Mouse (Mus musculus) limb, embryonic 12.5 days (tissue): ENCODE data around the gene Rab4a. TPM values are rescaled to one million over a fixed set of nuclear protein-coding genes. Genes with fewer than 3 reads are reported as not detected.
"Not testable (repeated sequence)": the region's sequence is repeated elsewhere in the genome, so short reads cannot be mapped to it uniquely, and the experiment has no call there.

ENCODE experiments used
- ATAC-seq: fragments of 200-750 bp; cut with Nextera tagmentation; 2 replicates; pipeline ENCODE4 v1.8.0; 2017; ENCODE audit warnings: low read depth, moderate TSS enrichment; ENCODE audit not compliant: insufficient number of reproducible peaks, insufficient read depth, low FRiP score, low TSS enrichment
- H3K27ac ChIP-seq: fragments of 300-500 bp; sonication (generic); 2 replicates; pipeline ENCODE4 v1.5.1; 2016; ENCODE audit warnings: mild to moderate bottlenecking, moderate library complexity
- H3K27me3 ChIP-seq: fragments of 300-500 bp; sonication (generic); 2 replicates; pipeline ENCODE4 v1.6.1; 2016; ENCODE audit warnings: mild to moderate bottlenecking, moderate library complexity
- H3K36me3 ChIP-seq: fragments of 300-500 bp; sonication (generic); 2 replicates; pipeline ENCODE4 v1.6.1; 2016; ENCODE audit warnings: mild to moderate bottlenecking, moderate library complexity
- H3K4me1 ChIP-seq: fragments of 300-500 bp; sonication (generic); replicated peaks from 2 replicates; pipeline ENCODE4 v1.6.1; 2016
- H3K4me2 ChIP-seq: fragments of 300-500 bp; sonication (generic); 2 replicates; pipeline ENCODE4 v1.6.1; 2016; ENCODE audit warnings: mild to moderate bottlenecking, moderate library complexity
- H3K4me3 ChIP-seq: fragments of 300-500 bp; sonication (generic); replicated peaks from 2 replicates; pipeline ENCODE4 v1.5.1; 2016; ENCODE audit warnings: mild to moderate bottlenecking
- H3K9ac ChIP-seq: fragments of 300-500 bp; sonication (generic); replicated peaks from 2 replicates; pipeline ENCODE4 v1.6.1; 2016; ENCODE audit warnings: mild to moderate bottlenecking, moderate library complexity
- H3K9me3 ChIP-seq: fragments of 300-500 bp; sonication (generic); 2 replicates; pipeline ENCODE4 v1.6.1; 2016; ENCODE audit warnings: mild to moderate bottlenecking, moderate library complexity
- WGBS: fragments of 180-500 bp; shearing (Covaris S2); methylation state at CpG from one replicate; pipeline ENCODE4 v1.1.7; 2016; 5-methylcytosine and 5-hydroxymethylcytosine counted together
- polyA plus RNA-seq: library from polyadenylated mRNA; unstranded; fragments of >200 nt; fragmentation: Nextera tagmentation; extraction: Ambion mirVana; gene quantifications from 2 replicates; pipeline ENCODE4 v1.2.1, GENCODE M21; 2016

Gene Rab4a
- polyA plus RNA-seq, 1 experiment from 2014 or later: 56.3 TPM

DNA sequence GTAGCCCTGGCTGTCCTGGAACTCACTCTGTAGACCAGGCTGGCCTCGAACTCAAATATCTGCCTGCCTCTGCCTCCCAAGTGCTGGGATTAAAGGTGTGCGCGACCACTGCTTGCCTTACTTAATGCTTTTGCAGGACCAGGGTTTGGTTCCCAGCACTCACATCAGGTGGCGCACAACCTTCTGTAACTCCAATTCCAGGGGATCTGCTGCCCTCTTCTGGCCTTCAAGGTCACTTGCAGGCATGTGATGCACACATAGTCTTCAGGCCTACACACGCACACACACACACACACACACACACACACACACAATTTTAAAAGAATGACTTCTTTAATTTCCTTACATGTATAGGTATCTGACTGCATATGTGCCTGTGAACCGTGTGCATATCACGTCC lies 4.9 kb upstream of the Rab4a start:
- Histone ChIP-seq H3K9me3 (peaks cover 7% of the 10 kb centered on the region; the same call in 1 of the 2 replicates), H3K4me1 (peaks cover 17% of the 10 kb centered on the region), H3K4me3 (no peak overlapping the region), H3K27ac (no peak overlapping the region), H3K36me3 (no peaks in the 10 kb centered on the region), H3K9ac (no peak overlapping the region), H3K27me3 (no peaks in the 10 kb centered on the region), H3K4me2 (no peak overlapping the region)
- no peak for ATAC-seq
- 95% methylated on average over 7 of the region's 7 CpGs for WGBS

DNA sequence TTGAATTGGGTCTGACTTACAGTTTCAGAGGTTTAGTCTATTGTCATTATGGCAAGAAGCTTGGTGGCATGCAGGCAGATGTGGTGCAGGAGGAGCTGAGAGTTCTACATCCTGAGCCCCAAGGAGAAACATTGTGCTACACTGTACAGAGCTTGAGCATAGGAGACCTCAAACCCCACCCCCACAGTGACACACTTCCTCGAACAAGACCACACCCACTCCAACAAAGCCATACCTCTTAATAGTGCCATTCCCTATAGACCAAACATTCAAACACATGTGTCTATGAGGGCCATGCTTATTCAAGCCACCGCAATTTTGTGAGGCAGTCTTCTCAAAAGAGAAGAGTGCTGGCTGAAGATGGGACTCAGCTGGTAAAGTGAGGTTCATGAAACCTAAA lies 4.2 kb upstream of the Rab4a start:
- Histone ChIP-seq H3K4me3 (no peak overlapping the region), H3K27me3 (no peaks in the 10 kb centered on the region)

DNA sequence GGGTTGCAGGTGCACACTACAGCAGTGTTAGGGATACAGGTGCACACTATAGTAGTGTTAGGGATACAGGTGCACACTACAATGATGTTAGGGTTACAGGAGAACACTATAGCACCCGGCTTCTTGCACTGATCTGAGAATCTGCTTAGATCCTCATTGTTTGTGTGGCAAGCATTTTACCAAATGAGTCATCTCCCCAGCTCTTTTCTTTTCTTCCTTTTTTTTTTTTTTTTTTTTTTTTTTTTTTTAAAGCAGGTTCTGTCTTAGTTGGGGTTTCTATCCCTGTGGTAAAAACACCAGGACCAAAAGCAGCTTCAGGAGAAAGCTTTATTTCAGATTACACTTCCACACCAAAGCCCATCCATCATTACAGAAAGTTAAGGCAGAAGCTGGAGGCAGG lies 2.1 kb upstream of the Rab4a start:
- Histone ChIP-seq H3K4me1 (peaks cover 32% of the 10 kb centered on the region), H3K36me3 (no peaks in the 10 kb centered on the region), H3K27me3 (no peaks in the 10 kb centered on the region), H3K4me3 (no peak overlapping the region), H3K4me2 (no peak overlapping the region), H3K9me3 (peaks cover 7% of the 10 kb centered on the region; the same call in 1 of the 2 replicates), H3K9ac (no peak overlapping the region), H3K27ac (no peak overlapping the region)
- no peak for ATAC-seq
- WGBS: 88% methylated on average over 1 of the region's 1 CpGs

More for the DNA sequence above, 4.2 kb upstream of the Rab4a start:
- 86% methylated on average over 2 of the region's 2 CpGs for WGBS
- H3K9ac ChIP-seq: no peak overlapping the region
- no peak overlapping the region for H3K27ac ChIP-seq
- ATAC-seq: no peak
- no peaks in the 10 kb centered on the region for H3K36me3 ChIP-seq
- H3K9me3 ChIP-seq: peaks cover 7% of the 10 kb centered on the region; the same call in 1 of the 2 replicates
- H3K4me2 ChIP-seq: no peak overlapping the region
- H3K4me1 ChIP-seq: peaks cover 19% of the 10 kb centered on the region

DNA sequence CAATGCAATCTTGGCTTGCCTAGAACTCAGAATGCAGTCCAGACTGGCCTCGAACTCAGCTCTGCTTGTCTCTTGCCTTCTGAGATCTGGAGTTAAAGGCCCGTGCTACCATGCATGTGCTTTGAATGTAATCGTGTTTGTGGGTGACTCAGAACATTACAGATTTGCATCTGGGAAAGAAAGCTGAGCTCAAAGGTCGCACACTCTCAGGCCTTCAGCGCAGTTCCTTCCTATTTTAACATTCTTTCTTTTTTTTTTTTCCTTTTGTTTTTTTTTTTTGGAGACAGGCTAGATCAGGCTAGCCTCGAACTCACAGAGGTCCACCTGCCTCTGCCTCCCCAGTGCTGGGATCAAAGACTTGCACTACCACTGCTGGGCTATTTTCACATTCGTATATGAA lies 1.2 kb upstream of the Rab4a start:
- Histone ChIP-seq H3K4me1 (peaks cover 28% of the 10 kb centered on the region), H3K9ac (no peak overlapping the region), H3K4me3 (no peak overlapping the region), H3K4me2 (no peak overlapping the region), H3K9me3 (peaks cover 7% of the 10 kb centered on the region; the same call in 1 of the 2 replicates), H3K27ac (no peak overlapping the region), H3K36me3 (peaks cover 7% of the 10 kb centered on the region; the same call in 1 of the 2 replicates), H3K27me3 (no peaks in the 10 kb centered on the region)
- WGBS: 87% methylated on average over 7 of the region's 7 CpGs
- no peak for ATAC-seq

DNA sequence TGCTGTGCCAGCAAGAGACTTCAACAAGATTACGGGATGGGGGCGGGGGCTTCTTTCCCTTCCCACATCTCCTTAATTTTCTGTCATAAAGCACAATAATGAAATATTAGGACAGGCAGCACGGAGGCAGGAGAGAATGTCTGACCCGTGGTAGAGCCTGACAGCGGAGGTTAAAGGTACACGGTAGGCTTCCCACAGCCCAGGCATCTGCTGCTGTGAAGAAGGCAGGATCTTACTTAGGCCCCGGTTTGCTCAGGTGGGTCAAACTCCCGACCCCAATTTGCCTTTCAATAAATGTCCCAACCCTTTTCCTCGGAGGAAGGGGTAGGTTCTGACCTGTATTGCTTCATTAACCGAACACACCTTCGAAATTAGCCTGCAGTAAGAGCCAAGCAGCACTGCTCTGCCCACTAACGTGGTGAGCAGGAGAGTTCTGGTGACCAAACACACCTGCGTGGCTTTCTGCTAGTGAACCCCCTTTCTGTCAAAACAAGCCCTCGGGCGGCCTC lies 522 bp upstream of the Rab4a start:
- peak; percentile 13; the same call in 1 of the 2 replicates for ATAC-seq
- H3K4me1 ChIP-seq: peaks cover 24% of the 10 kb centered on the region
- no peaks in the 10 kb centered on the region for H3K27me3 ChIP-seq
- H3K9ac ChIP-seq: peak overlapping the region; percentile 76
- H3K4me3 ChIP-seq: peak overlapping the region; percentile 73
- H3K9me3 ChIP-seq: peaks cover 7% of the 10 kb centered on the region; the same call in 1 of the 2 replicates
- H3K36me3 ChIP-seq: peaks cover 11% of the 10 kb centered on the region; the same call in 1 of the 2 replicates
- peak overlapping the region; percentile 82 for H3K4me2 ChIP-seq
- peak overlapping the region; percentile 71 for H3K27ac ChIP-seq
- WGBS: 15% methylated on average over 15 of the region's 15 CpGs

DNA sequence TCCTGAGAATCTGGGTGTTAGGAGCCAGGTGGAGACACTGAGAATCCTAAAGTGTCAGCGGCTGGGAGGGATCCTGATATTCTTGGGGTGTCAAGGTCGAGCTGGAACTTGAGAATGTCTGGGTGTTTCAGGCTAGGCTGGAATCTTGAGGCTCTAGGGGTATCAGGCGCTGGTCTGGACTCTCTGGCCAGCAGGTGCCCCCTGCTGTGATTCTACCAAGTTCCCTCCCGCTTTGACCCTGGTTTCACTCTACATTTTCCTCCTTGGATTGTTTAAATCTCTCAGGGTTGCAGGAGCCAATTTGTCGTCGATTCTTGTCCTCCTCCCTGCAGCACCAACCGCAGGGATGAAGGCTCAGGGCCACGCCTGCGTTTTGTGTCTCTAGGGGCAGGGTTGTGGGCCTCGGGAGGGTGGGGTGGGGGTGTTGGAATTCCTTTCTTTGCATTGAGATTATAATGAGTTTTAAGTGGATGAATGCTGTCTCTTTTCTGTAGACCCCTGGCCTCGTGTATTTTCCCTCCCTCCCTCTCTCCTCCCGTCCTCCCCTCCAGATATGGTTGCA lies 670 bp downstream of the Rab4a start:
- H3K27me3 ChIP-seq: no peaks in the 10 kb centered on the region
- peak overlapping the region; percentile 82 for H3K4me2 ChIP-seq
- peak overlapping the region; percentile 81 for H3K27ac ChIP-seq
- ATAC-seq: no peak
- peaks cover 23% of the 10 kb centered on the region for H3K4me1 ChIP-seq
- peaks cover 12% of the 10 kb centered on the region; the same call in 1 of the 2 replicates for H3K36me3 ChIP-seq
- peak overlapping the region; percentile 73 for H3K4me3 ChIP-seq
- H3K9ac ChIP-seq: peak overlapping the region; percentile 76
- WGBS: 3% methylated on average over 12 of the region's 12 CpGs
- no peaks in the 10 kb centered on the region for H3K9me3 ChIP-seq

DNA sequence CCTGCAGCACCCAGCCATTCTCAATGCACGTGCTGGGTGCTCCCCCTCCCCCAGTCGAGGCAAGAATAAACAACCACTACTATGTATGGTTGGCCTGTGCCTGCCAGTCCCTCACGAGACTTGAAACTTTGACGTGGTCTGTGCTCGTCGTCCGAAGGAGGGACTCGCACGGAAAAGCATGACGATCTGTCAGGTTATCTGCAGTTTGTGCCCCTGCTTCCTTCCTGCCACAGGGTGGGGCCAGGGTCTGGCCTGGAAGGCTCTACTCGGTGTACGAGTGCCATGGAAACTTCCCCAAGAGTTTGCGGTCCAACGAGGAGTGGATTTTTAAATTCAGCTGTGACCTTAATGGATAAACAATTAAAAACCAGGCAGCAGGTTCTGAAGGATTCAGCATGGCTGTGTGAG lies 1.2 kb downstream of the Rab4a start:
- no peak for ATAC-seq
- Histone ChIP-seq H3K4me2 (peak overlapping the region; percentile 82), H3K4me3 (peak overlapping the region; percentile 73), H3K4me1 (peaks cover 23% of the 10 kb centered on the region), H3K9ac (peak overlapping the region; percentile 76; the same call in 1 of the 2 replicates), H3K27me3 (no peaks in the 10 kb centered on the region), H3K27ac (no peak overlapping the region), H3K36me3 (peaks cover 12% of the 10 kb centered on the region; the same call in 1 of the 2 replicates), H3K9me3 (no peaks in the 10 kb centered on the region)
- 17% methylated on average over 14 of the region's 14 CpGs for WGBS

DNA sequence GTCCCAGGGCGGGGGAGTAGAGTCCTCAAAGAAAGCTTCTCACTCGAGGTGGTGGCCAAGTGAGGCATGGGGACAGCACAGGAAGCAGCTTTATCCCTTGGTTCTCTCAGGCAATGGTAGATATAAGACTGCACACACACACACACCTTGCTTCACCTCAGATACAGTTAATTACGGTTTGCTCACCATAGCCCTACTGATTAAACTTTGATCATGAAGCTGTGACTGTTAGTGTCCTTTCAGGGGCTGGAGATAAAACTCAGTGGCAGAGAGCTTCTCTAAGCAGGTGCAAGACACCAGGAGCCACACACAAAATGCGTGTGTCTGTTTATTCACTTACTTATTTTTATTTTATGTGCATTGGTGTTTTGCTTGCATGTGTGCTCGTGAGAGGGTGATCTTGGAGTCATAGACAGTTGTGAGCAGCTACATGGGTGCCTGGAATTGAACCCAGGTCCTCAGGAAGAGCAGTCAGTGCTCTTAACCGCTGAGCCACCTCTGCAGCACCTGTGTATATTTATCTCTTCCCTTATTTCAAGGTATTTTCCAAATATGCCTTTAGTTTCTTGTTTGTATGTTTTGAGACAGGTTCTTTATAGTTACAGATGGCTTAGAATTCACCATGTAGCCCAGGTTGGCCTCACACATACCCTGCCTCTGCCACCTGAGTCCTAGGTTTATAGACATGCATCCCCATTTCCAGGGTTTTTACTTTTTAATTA lies 2.2 kb downstream of the Rab4a start:
- Histone ChIP-seq H3K9ac (no peak overlapping the region), H3K4me2 (peak overlapping the region; percentile 82; the same call in 1 of the 2 replicates)
- 73% methylated on average over 6 of the region's 6 CpGs for WGBS

DNA sequence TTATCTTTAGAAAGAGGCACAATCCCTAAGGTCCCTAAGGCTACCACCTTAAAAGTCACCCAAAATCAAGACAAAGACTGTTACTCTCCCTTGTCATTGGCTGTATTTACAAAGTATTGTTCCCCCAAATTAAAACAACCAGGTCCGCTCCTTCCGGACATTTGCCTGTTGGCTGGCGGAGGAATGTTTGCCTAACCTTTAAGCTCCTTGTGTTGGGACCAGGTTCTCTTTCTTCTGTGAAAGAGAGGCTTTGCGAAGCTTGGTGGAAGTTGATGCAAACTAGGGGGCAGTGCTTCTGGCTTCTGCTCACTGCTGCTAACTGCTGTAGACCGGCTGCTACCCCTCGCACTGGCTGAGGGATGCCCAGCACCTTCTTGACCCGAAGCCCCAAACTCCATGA lies 2.9 kb downstream of the Rab4a start:
- ATAC-seq: no peak
- Histone ChIP-seq H3K36me3 (peaks cover 12% of the 10 kb centered on the region; the same call in 1 of the 2 replicates), H3K4me2 (no peak overlapping the region), H3K9ac (no peak overlapping the region), H3K4me3 (no peak overlapping the region), H3K27ac (no peak overlapping the region), H3K27me3 (no peaks in the 10 kb centered on the region), H3K9me3 (no peaks in the 10 kb centered on the region), H3K4me1 (peaks cover 33% of the 10 kb centered on the region)
- WGBS: 83% methylated on average over 7 of the region's 7 CpGs

More for the DNA sequence above, 2.2 kb downstream of the Rab4a start:
- no peak overlapping the region; the same call in 1 of the 2 replicates for H3K4me3 ChIP-seq
- ATAC-seq: no peak
- peaks cover 12% of the 10 kb centered on the region; the same call in 1 of the 2 replicates for H3K36me3 ChIP-seq
- no peak overlapping the region for H3K27ac ChIP-seq
- H3K4me1 ChIP-seq: peaks cover 27% of the 10 kb centered on the region
- no peaks in the 10 kb centered on the region for H3K27me3 ChIP-seq
- no peaks in the 10 kb centered on the region for H3K9me3 ChIP-seq

DNA sequence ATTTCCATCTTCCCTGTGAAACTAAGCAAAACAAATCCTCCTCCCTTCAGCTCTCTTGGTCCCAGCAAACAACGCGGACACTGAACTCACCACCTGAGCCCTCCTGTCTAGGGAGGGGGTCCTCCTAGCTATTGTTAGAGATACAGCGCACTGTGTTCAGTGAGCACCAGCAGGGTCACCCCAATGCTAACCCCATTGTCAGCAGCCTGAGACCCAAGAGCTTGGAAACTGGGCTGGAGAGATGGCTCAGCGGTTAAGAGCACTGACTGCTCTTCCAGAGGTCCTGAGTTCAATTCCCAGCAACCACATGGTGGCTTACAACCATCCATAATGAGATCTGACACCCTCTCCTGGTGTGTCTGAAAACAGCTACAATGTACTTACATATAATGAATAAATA lies 3.6 kb downstream of the Rab4a start:
- not testable (repeated sequence) for H3K27ac ChIP-seq, H3K27me3 ChIP-seq, H3K4me2 ChIP-seq, H3K4me3 ChIP-seq, H3K9ac ChIP-seq, H3K9me3 ChIP-seq, ATAC-seq
- WGBS: 89% methylated on average over 4 of the region's 4 CpGs
- Histone ChIP-seq H3K4me1 (peaks cover 39% of the 10 kb centered on the region), H3K36me3 (peaks cover 12% of the 10 kb centered on the region)

DNA sequence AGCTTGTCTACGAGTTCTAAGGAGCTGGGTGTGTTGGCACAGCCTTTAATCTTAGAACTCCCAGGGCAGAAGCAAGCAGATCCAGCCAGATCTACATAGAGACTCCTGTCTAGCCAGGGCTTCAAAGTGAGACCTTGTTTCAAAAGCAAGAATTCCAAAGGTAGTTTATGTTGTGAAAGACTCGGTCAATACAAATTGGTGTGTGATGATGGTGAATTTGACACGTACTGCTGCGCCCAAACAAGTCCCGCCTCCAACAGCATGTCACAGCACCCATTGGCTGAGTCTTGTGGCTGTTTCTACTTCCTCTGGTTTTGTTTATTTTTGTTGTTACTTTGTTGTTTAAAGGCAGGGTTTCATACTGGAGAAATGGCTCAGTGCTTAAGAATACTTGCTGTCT lies 6.4 kb downstream of the Rab4a start:
- no peak for ATAC-seq
- H3K9me3 ChIP-seq: no peaks in the 10 kb centered on the region
- no peak overlapping the region for H3K27ac ChIP-seq
- no peak overlapping the region for H3K4me2 ChIP-seq
- peaks cover 27% of the 10 kb centered on the region for H3K36me3 ChIP-seq
- WGBS: 82% methylated on average over 5 of the region's 5 CpGs
- peaks cover 26% of the 10 kb centered on the region for H3K4me1 ChIP-seq
- no peaks in the 10 kb centered on the region for H3K27me3 ChIP-seq
- no peak overlapping the region for H3K4me3 ChIP-seq
- no peak overlapping the region for H3K9ac ChIP-seq
